Mouse (Mus musculus): ENCODE results near the gene Fam25c.

DNA sequence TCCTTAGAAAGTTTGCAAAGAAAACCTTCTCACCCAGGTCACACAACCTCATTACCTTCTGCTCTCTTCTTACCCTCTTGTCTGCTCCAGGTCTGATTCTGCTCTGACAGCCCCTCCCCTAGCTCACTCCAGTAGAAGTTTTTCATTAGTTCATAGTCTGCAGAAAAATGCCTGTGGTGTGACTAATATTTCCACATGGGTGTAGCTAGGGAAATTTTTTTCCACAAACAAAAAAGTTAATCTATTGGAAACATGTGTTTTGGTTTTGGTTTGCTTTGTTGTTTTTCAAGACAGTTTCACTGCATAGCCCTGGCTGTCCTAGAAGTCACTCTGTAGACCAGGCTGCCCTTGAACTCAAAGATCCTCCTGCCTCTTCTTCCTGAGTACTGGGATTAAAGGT is 37.1 kb downstream of the Fam25c start:
- TF ChIP-seq CTCF (IDR thresholded peaks at IDR 0.05; ENCODE audit: borderline replicate concordance, extremely low read depth, insufficient read depth, insufficient read length) (no peak), POLR2A (IDR thresholded peaks at IDR 0.05; ENCODE audit: borderline replicate concordance, extremely low read depth, insufficient read depth, insufficient read length, poor library complexity, severe bottlenecking) (no peak)
